Mouse (Mus musculus): Measurements from ENCODE around the gene Mpc1. TPM values are rescaled to one million over a fixed set of nuclear protein-coding genes. Genes with fewer than 3 reads are reported as not detected.
A peak's percentile ranks its signal among the peaks of the same experiment; 100 is the strongest.

The Mpc1 gene
- polyA plus RNA-seq (2016; fragmentation: Nextera tagmentation; extraction: Ambion mirVana) = 96.2 and 144 TPM in 2 replicates

GRCm38 (mm10) chr17:8282821-8283525 lies at the start of gene Mpc1:
Gene Mpc1, plus strand, starts transcription at chr17:8282904.
- Histone ChIP-seq H3K27me3 (ENCODE audit: insufficient read depth, poor library complexity, severe bottlenecking) (peaks cover 20% of the 10 kb centered on the region; the same call in 1 of the 2 replicates), H3K9me3 (no peaks in the 10 kb centered on the region)
- 1% methylated on average over 35 of the region's 35 CpGs for WGBS

GRCm38 (mm10) chr17:8233618-8234214 lies 49.0 kb upstream of the Mpc1 start:
- Histone ChIP-seq H3K4me1 (peaks cover 1% of the 10 kb centered on the region), H3K27ac (no peak overlapping the region), H3K36me3 (no peaks in the 10 kb centered on the region), H3K9me3 (no peaks in the 10 kb centered on the region), H3K4me3 (no peak overlapping the region), H3K27me3 (ENCODE audit: insufficient read depth, poor library complexity, severe bottlenecking) (0 out of 2 replicates have a peak, but pooled peaks cover 4% of the 10 kb centered on the region)
- 66% methylated on average over 15 of the region's 15 CpGs for WGBS
- no peak for DNase-seq (ENCODE audit: low spot score)

More at GRCm38 (mm10) chr17:8282821-8283525, at the start of gene Mpc1:
- peak within 1 kb of the TSS; percentile 76 for H3K4me3 ChIP-seq
- DNase-seq (ENCODE audit: low spot score) = peak; percentile 93
- H3K27ac ChIP-seq = peak within 1 kb of the TSS; percentile 98
- 0 out of 2 replicates have a peak, but pooled peaks cover 12% of the 10 kb centered on the region for H3K4me1 ChIP-seq
- H3K36me3 ChIP-seq = no peaks in the 10 kb centered on the region

GRCm38 (mm10) chr17:8234537-8234936 lies 48.2 kb upstream of the Mpc1 start:
- no peak overlapping the region for H3K27ac ChIP-seq
- H3K36me3 ChIP-seq = no peaks in the 10 kb centered on the region
- H3K4me1 ChIP-seq = no peaks in the 10 kb centered on the region
- H3K9me3 ChIP-seq = no peaks in the 10 kb centered on the region
- no peak overlapping the region for H3K4me3 ChIP-seq
- 80% methylated on average over 4 of the region's 4 CpGs for WGBS
- no peak for DNase-seq (ENCODE audit: low spot score)
- H3K27me3 ChIP-seq (ENCODE audit: insufficient read depth, poor library complexity, severe bottlenecking) = 0 out of 2 replicates have a peak, but pooled peaks cover 4% of the 10 kb centered on the region

- H3K4me1 ChIP-seq = no peaks in the 10 kb centered on the region
- no peaks in the 10 kb centered on the region for H3K9me3 ChIP-seq
- peaks cover 5% of the 10 kb centered on the region; the same call in 1 of the 2 replicates for H3K27me3 ChIP-seq (ENCODE audit: insufficient read depth, poor library complexity, severe bottlenecking)
- no peak within 1 kb of the TSS for H3K4me3 ChIP-seq
- no peaks in the 10 kb centered on the region for H3K36me3 ChIP-seq
- no peak within 1 kb of the TSS for H3K27ac ChIP-seq
- 75% methylated on average over 3 of the region's 3 CpGs for WGBS
- DNase-seq (ENCODE audit: low spot score) = no peak
These were observed 47.0 kb upstream of the Mpc1 start, which contains the start of gene Ccr6 for GRCm38 (mm10) chr17:8235743-8236142. Gene Ccr6, plus strand, starts transcription at chr17:8236043.

- no peak overlapping the region for H3K4me3 ChIP-seq
- 72% methylated on average over 15 of the region's 15 CpGs for WGBS
- no peaks in the 10 kb centered on the region for H3K4me1 ChIP-seq
- H3K36me3 ChIP-seq = no peaks in the 10 kb centered on the region
- peaks cover 15% of the 10 kb centered on the region for H3K27me3 ChIP-seq (ENCODE audit: insufficient read depth, poor library complexity, severe bottlenecking)
- no peak for DNase-seq (ENCODE audit: low spot score)
- no peaks in the 10 kb centered on the region for H3K9me3 ChIP-seq
- no peak overlapping the region for H3K27ac ChIP-seq
These were observed 44.5 kb upstream of the Mpc1 start for GRCm38 (mm10) chr17:8238012-8238710.

GRCm38 (mm10) chr17:8239561-8239960 lies 43.1 kb upstream of the Mpc1 start:
- no peak for DNase-seq (ENCODE audit: low spot score)
- H3K27me3 ChIP-seq (ENCODE audit: insufficient read depth, poor library complexity, severe bottlenecking) = peaks cover 18% of the 10 kb centered on the region
- no peaks in the 10 kb centered on the region for H3K9me3 ChIP-seq
- H3K36me3 ChIP-seq = no peaks in the 10 kb centered on the region
- no peak overlapping the region for H3K27ac ChIP-seq
- H3K4me1 ChIP-seq = no peaks in the 10 kb centered on the region
- 75% methylated on average over 3 of the region's 3 CpGs for WGBS
- no peak overlapping the region for H3K4me3 ChIP-seq

- no peaks in the 10 kb centered on the region for H3K9me3 ChIP-seq
- no peak for DNase-seq (ENCODE audit: low spot score)
- H3K36me3 ChIP-seq = no peaks in the 10 kb centered on the region
- H3K4me1 ChIP-seq = no peaks in the 10 kb centered on the region
- no peak overlapping the region for H3K4me3 ChIP-seq
- H3K27me3 ChIP-seq (ENCODE audit: insufficient read depth, poor library complexity, severe bottlenecking) = peaks cover 19% of the 10 kb centered on the region
- no peak overlapping the region for H3K27ac ChIP-seq
- WGBS = 62% methylated on average over 4 of the region's 4 CpGs
These were observed 42.2 kb upstream of the Mpc1 start for GRCm38 (mm10) chr17:8240517-8240916.

- no peak for DNase-seq (ENCODE audit: low spot score)
- H3K36me3 ChIP-seq = no peaks in the 10 kb centered on the region
- WGBS = 74% methylated on average over 12 of the region's 12 CpGs
These were observed 41.1 kb upstream of the Mpc1 start for GRCm38 (mm10) chr17:8241645-8242044.

GRCm38 (mm10) chr17:8242186-8242585 lies 40.5 kb upstream of the Mpc1 start:
- no peak for DNase-seq (ENCODE audit: low spot score)
- Histone ChIP-seq H3K36me3 (no peaks in the 10 kb centered on the region), H3K27me3 (ENCODE audit: insufficient read depth, poor library complexity, severe bottlenecking) (peaks cover 16% of the 10 kb centered on the region), H3K27ac (no peak overlapping the region), H3K9me3 (no peaks in the 10 kb centered on the region), H3K4me1 (no peaks in the 10 kb centered on the region), H3K4me3 (no peak overlapping the region)
- 85% methylated on average over 11 of the region's 11 CpGs for WGBS

More at GRCm38 (mm10) chr17:8241645-8242044, 41.1 kb upstream of the Mpc1 start:
- Histone ChIP-seq H3K27ac (no peak overlapping the region), H3K4me1 (no peaks in the 10 kb centered on the region), H3K9me3 (no peaks in the 10 kb centered on the region), H3K4me3 (no peak overlapping the region), H3K27me3 (ENCODE audit: insufficient read depth, poor library complexity, severe bottlenecking) (peaks cover 19% of the 10 kb centered on the region)

GRCm38 (mm10) chr17:8244124-8244523 lies 38.6 kb upstream of the Mpc1 start:
- Histone ChIP-seq H3K9me3 (no peaks in the 10 kb centered on the region), H3K27me3 (ENCODE audit: insufficient read depth, poor library complexity, severe bottlenecking) (peaks cover 16% of the 10 kb centered on the region), H3K36me3 (no peaks in the 10 kb centered on the region), H3K4me3 (no peak overlapping the region), H3K4me1 (no peaks in the 10 kb centered on the region), H3K27ac (no peak overlapping the region)
- no peak for DNase-seq (ENCODE audit: low spot score)
- 78% methylated on average over 2 of the region's 2 CpGs for WGBS

- Histone ChIP-seq H3K4me1 (no peaks in the 10 kb centered on the region), H3K36me3 (no peaks in the 10 kb centered on the region), H3K4me3 (no peak overlapping the region), H3K27me3 (ENCODE audit: insufficient read depth, poor library complexity, severe bottlenecking) (peaks cover 13% of the 10 kb centered on the region), H3K27ac (no peak overlapping the region), H3K9me3 (no peaks in the 10 kb centered on the region)
- WGBS = 75% methylated on average over 4 of the region's 4 CpGs
- DNase-seq (ENCODE audit: low spot score) = no peak
These were observed 36.5 kb upstream of the Mpc1 start for GRCm38 (mm10) chr17:8246102-8246754.

- no peaks in the 10 kb centered on the region for H3K9me3 ChIP-seq
- no peaks in the 10 kb centered on the region for H3K36me3 ChIP-seq
- H3K27me3 ChIP-seq (ENCODE audit: insufficient read depth, poor library complexity, severe bottlenecking) = peaks cover 11% of the 10 kb centered on the region; the same call in 1 of the 2 replicates
- no peaks in the 10 kb centered on the region for H3K4me1 ChIP-seq
- no peak overlapping the region for H3K4me3 ChIP-seq
- DNase-seq (ENCODE audit: low spot score) = no peak
- WGBS = 80% methylated on average over 7 of the region's 7 CpGs
- H3K27ac ChIP-seq = no peak overlapping the region
These were observed 31.0 kb upstream of the Mpc1 start for GRCm38 (mm10) chr17:8251704-8252103.
